ENCODE assay signal across 22 mouse cellular contexts in the genomic region with DNA sequence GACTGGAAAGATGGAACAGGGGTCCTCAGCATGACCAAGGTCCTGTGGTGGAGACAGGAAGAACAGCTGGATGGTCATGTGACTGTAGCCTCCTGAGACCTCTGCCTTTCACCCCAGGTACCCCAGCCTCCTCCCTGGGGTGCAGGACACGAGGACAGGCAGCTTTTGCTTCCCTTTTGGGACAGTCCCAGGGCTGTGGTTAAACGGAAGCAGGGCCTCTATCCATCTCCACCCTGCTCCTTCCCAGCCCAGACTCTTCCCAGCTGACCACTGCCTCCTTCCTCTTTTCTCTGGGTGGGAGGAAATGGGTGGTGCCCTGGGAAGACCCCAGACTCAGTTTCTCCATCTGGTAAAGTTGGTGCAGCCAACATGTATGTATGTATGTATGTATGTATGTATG.
"Had no signal": no experiment of that assay in that cellular context is flagged by ENCODE, and none has a peak within 500 bp of the region (broad histone marks: within the 10 kb centered on the region; RNA-seq: fewer than 3 reads in every experiment).

No protein-coding gene starts in this region.

- H3K27me3 ChIP-seq: intestine, embryonic 15.5 days; kidney, embryonic 15.5 days; limb, embryonic 12.5 days; limb, embryonic 15.5 days; liver, embryonic 15.5 days; midbrain, embryonic 13.5 days; stomach, embryonic 15.5 days had no signal

- H3K4me3 ChIP-seq: intestine, embryonic 15.5 days; kidney, embryonic 15.5 days; limb, embryonic 12.5 days; limb, embryonic 15.5 days; liver, embryonic 12.5 days; liver, embryonic 15.5 days; midbrain, embryonic 10.5 days; midbrain, embryonic 13.5 days; stomach, embryonic 15.5 days had no signal

- H3K4me2 ChIP-seq: intestine, embryonic 15.5 days; kidney, embryonic 15.5 days; limb, embryonic 12.5 days; limb, embryonic 15.5 days; liver, embryonic 12.5 days; liver, embryonic 15.5 days; lung, embryonic 14.5 days; midbrain, embryonic 13.5 days; stomach, embryonic 15.5 days had no signal

- H3K9ac ChIP-seq: intestine, embryonic 15.5 days; kidney, embryonic 15.5 days; limb, embryonic 12.5 days; limb, embryonic 15.5 days; liver, embryonic 12.5 days; liver, embryonic 15.5 days; lung, embryonic 14.5 days; midbrain, embryonic 13.5 days; stomach, embryonic 15.5 days had no signal

- ATAC-seq: intestine, embryonic 15.5 days; liver, embryonic 12.5 days; midbrain, embryonic 13.5 days; midbrain, embryonic 16.5 days had no signal

- DNase-seq: kidney, adult 11 months; kidney, adult 8-10 months; kidney, postnatal 10 days; kidney, postnatal 36 days; left cerebral cortex, postnatal 4 days; lung, embryonic 14.5 days; lung, postnatal 10 days; lung, postnatal 36 days; right cerebral cortex, adult 18-20 months; right cerebral cortex, postnatal 14 days; right cerebral cortex, postnatal 4 days; thymus, adult 18-20 months had no signal

- H3K36me3 ChIP-seq: intestine, embryonic 15.5 days; kidney, embryonic 15.5 days; limb, embryonic 12.5 days; limb, embryonic 15.5 days; liver, embryonic 12.5 days; liver, embryonic 15.5 days; midbrain, embryonic 10.5 days; midbrain, embryonic 13.5 days; stomach, embryonic 15.5 days had no signal

- H3K9me3 ChIP-seq: intestine, embryonic 15.5 days; kidney, embryonic 15.5 days; limb, embryonic 12.5 days; limb, embryonic 15.5 days; liver, embryonic 12.5 days; liver, embryonic 15.5 days; midbrain, embryonic 10.5 days; midbrain, embryonic 13.5 days; stomach, embryonic 15.5 days had no signal

- H3K27ac ChIP-seq: intestine, embryonic 15.5 days; kidney, embryonic 15.5 days; limb, embryonic 12.5 days; limb, embryonic 15.5 days; liver, embryonic 12.5 days; midbrain, embryonic 10.5 days; midbrain, embryonic 13.5 days; stomach, embryonic 15.5 days had no signal
